Mouse (Mus musculus) gastrocnemius, adult 8-10 months (tissue): ENCODE data around the gene Rnf31. TPM values are rescaled to one million over a fixed set of nuclear protein-coding genes. Genes with fewer than 3 reads are reported as not detected.

ENCODE experiments used
- DNase-seq, 2 experiments: peaks; one replicate each; pipeline ENCODE4 v3.0.0; 2022; ENCODE audit warnings: low spot score in 2 of 2
- total RNA-seq, 4 experiments: library from RNA; stranded (reverse); gene quantifications; 2 replicates each; pipeline ENCODE4 v1.2.4; 2022

Rnf31 gene
- total RNA-seq, 4 experiments from 2014 or later = 14.8 to 18.7 (median 16.6) TPM

GRCm38 (mm10) chr14:55643060-55643907, 51.8 kb downstream of the Rnf31 start, which contains the start of gene Tm9sf1:
Gene Tm9sf1, minus strand, starts transcription at chr14:55643806.
- DNase-seq = peak; percentile 76 to 79

- no peak for DNase-seq
Measured at GRCm38 (mm10) chr14:55644261-55644888, 52.9 kb downstream of the Rnf31 start.

- DNase-seq = no peak
Measured at GRCm38 (mm10) chr14:55649884-55650283, 58.4 kb downstream of the Rnf31 start, which contains the start of gene Tssk4. Gene Tssk4, plus strand, starts transcription at chr14:55650184.

- no peak for DNase-seq
Measured at GRCm38 (mm10) chr14:55651528-55651927, 60.0 kb downstream of the Rnf31 start.

Other genes starting within 250 kb of the Rnf31 start
- 10 to 100 TPM; 22.2 to 45.2 (median 34.7) TPM for gene Dhrs4, start 113.0 kb upstream of the Rnf31 start, total RNA-seq
- gene Carmil3, start 101.1 kb upstream of the Rnf31 start, total RNA-seq = under 1 TPM; 0.38 to 0.40 (median 0.39) TPM
- not detected for gene Cpne6, start 81.3 kb upstream of the Rnf31 start, total RNA-seq
- gene Nrl, start 66.7 kb upstream of the Rnf31 start, total RNA-seq = not detected
- gene Pck2, start 51.4 kb upstream of the Rnf31 start, total RNA-seq = 1 to 10 TPM; 2.0 to 3.7 (median 2.5) TPM
- 100 to 1,000 TPM; 135 to 147 (median 143) TPM for gene Dcaf11, start 31.7 kb upstream of the Rnf31 start, total RNA-seq
- not detected for gene A730061H03Rik, start 31.3 kb upstream of the Rnf31 start, total RNA-seq
- 100 to 1,000 TPM; 275 to 317 (median 288) TPM for gene Fitm1, start 16.1 kb upstream of the Rnf31 start, total RNA-seq
- 10 to 100 TPM; 63.4 to 78.7 (median 78.0) TPM for gene Psme1, start 13.6 kb upstream of the Rnf31 start, total RNA-seq
- gene Emc9, start 6.4 kb upstream of the Rnf31 start, total RNA-seq = 10 to 100 TPM; 30.6 to 41.6 (median 37.6) TPM
- gene Psme2, start 595 bp upstream of the Rnf31 start, total RNA-seq = 10 to 100 TPM; 50.9 to 72.8 (median 62.7) TPM
- 1 to 10 TPM; 2.4 to 3.0 (median 2.5) TPM for gene Irf9, start 11.9 kb downstream of the Rnf31 start, total RNA-seq
- not detected for gene Rec8, start 26.3 kb downstream of the Rnf31 start, total RNA-seq
- 10 to 100 TPM; 80.2 to 99.8 (median 88.9) TPM for gene Ipo4, start 44.2 kb downstream of the Rnf31 start, total RNA-seq
- gene Gm49378, start 46.2 kb downstream of the Rnf31 start, total RNA-seq = 1 to 10 TPM in 3 of 4 experiments, under 1 TPM in 1; 0.67 to 1.6 (median 1.5) TPM
- 10 to 100 TPM; 15.6 to 18.3 (median 17.1) TPM for gene Tm9sf1, start 52.1 kb downstream of the Rnf31 start, total RNA-seq
- gene Tssk4, start 58.5 kb downstream of the Rnf31 start, total RNA-seq = under 1 TPM in 2 of 4 experiments, not detected in 2; 0.22 to 0.29 TPM
- gene Mdp1, start 68.8 kb downstream of the Rnf31 start, total RNA-seq = 10 to 100 TPM; 18.0 to 23.1 (median 20.7) TPM
- gene Gmpr2, start 80.2 kb downstream of the Rnf31 start, total RNA-seq = 1 to 10 TPM; 1.6 to 2.4 (median 1.8) TPM
- 100 to 1,000 TPM; 192 to 208 (median 201) TPM for gene Nedd8, start 80.4 kb downstream of the Rnf31 start, total RNA-seq
- 10 to 100 TPM; 13.0 to 17.4 (median 14.6) TPM for gene Tinf2, start 90.1 kb downstream of the Rnf31 start, total RNA-seq
- gene Tgm1, start 122.2 kb downstream of the Rnf31 start, total RNA-seq = under 1 TPM in 3 of 4 experiments, not detected in 1; 0.09 to 0.12 (median 0.11) TPM
- gene Rabggta, start 130.6 kb downstream of the Rnf31 start, total RNA-seq = 10 to 100 TPM in 2 of 4 experiments, 1 to 10 TPM in 2; 9.4 to 13.2 (median 11.0) TPM
- 10 to 100 TPM; 26.4 to 37.6 (median 31.6) TPM for gene Dhrs1, start 154.0 kb downstream of the Rnf31 start, total RNA-seq
- gene Nop9, start 154.0 kb downstream of the Rnf31 start, total RNA-seq = 10 to 100 TPM in 2 of 4 experiments, 1 to 10 TPM in 2; 9.4 to 14.8 (median 10.1) TPM
- gene Cideb, start 166.8 kb downstream of the Rnf31 start, total RNA-seq = not detected
- gene Ltb4r2, start 169.7 kb downstream of the Rnf31 start, total RNA-seq = not detected
- under 1 TPM in 1 of 4 experiments, not detected in 3; 0.27 TPM for gene Ltb4r1, start 174.3 kb downstream of the Rnf31 start, total RNA-seq
- gene Adcy4, start 192.4 kb downstream of the Rnf31 start, total RNA-seq = 1 to 10 TPM; 3.4 to 7.1 (median 3.6) TPM
- gene Ripk3, start 197.2 kb downstream of the Rnf31 start, total RNA-seq = 1 to 10 TPM in 3 of 4 experiments, not detected in 1; 1.0 to 1.3 (median 1.3) TPM
- 1 to 10 TPM; 1.9 to 3.3 (median 2.5) TPM for gene Nfatc4, start 231.4 kb downstream of the Rnf31 start, total RNA-seq